Comparison of ENCODE assay signal across 15 mouse cellular contexts in the genomic region with DNA sequence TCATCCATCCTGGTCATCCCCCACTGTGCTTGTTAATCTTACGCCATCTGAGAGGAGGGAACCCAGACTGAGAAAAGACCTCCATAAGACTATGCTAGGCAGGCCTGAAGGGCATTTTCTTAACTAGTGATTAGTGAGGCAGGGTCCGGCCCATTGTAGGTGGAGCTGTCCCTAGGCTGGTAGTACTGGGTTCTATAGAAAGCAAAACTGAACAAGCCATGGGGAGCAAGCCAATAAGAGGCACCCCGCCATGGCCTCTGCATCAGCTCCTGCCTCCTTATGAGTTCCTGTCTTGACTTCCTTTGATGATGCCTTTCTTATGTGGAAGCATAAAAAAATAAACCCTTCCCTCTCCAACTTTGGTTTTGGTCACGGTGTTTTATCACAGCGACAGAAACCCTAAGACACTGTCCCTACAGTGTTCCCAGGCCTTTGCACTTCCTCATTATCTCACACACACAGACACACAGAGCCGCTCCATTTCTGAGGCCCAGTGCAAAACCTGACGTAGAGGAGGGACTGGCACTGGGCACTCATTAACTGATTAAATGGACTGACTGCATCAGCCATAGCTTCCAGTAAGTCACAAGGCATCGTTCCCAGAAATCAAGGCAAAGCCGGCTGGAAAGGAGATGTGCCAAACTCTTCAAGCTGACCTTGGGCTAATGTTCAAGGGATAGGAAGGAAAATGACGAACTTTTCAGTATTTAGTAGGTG. TPM values are rescaled to one million over a fixed set of nuclear protein-coding genes. Genes with fewer than 3 reads are reported as not detected.
DNase-seq lines count a peak whose midpoint lies in the region; ATAC-seq and TF ChIP-seq lines count a peak whose summit lies in the region.
"Had no signal": no experiment of that assay in that cellular context is flagged by ENCODE, and none has a peak within 500 bp of the region (broad histone marks: within the 10 kb centered on the region; RNA-seq: fewer than 3 reads in every experiment).

No protein-coding gene starts in this region.

- no peak overlapping the region for H3K4me3 ChIP-seq in hindbrain, postnatal 0 days (ENCODE audit: low read length)
- no peak overlapping the region for H3K4me3 ChIP-seq in hindbrain, embryonic 16.5 days (ENCODE audit: low read length)
- H3K4me3 ChIP-seq in intestine, embryonic 15.5 days (replicated peaks) = no peak overlapping the region
- H3K4me3 ChIP-seq in liver, postnatal 0 days (ENCODE audit: low read depth, low read length) = no peak overlapping the region
- H3K4me3 ChIP-seq: limb, embryonic 15.5 days; neural tube, embryonic 15.5 days had no signal

- TF ChIP-seq EP300 in liver, postnatal 0 days (IDR thresholded peaks at IDR 0.05; ENCODE audit: low read depth) = peak; percentile 79

- ATAC-seq in hindbrain, postnatal 0 days = 0 out of 2 replicates have a peak, but pooled peaks have one; percentile 45
- ATAC-seq in hindbrain, embryonic 16.5 days = no peak
- peak; percentile 57; the same call in 1 of the 2 replicates for ATAC-seq in intestine, embryonic 15.5 days
- ATAC-seq in liver, postnatal 0 days = peak; percentile 78
- ATAC-seq in CD4-positive, CD25-positive, alpha-beta regulatory T cell, adult 4 months = no peak

- H3K27ac ChIP-seq in hindbrain, postnatal 0 days = no peak overlapping the region
- no peak overlapping the region for H3K27ac ChIP-seq in hindbrain, embryonic 16.5 days (ENCODE audit: low read depth, low read length)
- no peak overlapping the region for H3K27ac ChIP-seq in intestine, embryonic 15.5 days
- 0 out of 2 replicates have a peak overlapping the region, but pooled peaks have one; percentile 8 for H3K27ac ChIP-seq in liver, postnatal 0 days (ENCODE audit: low read depth)
- H3K27ac ChIP-seq: limb, embryonic 15.5 days; neural tube, embryonic 15.5 days had no signal

- H3K9ac ChIP-seq in hindbrain, postnatal 0 days (replicated peaks; ENCODE audit: low read length) = no peak overlapping the region
- no peak overlapping the region for H3K9ac ChIP-seq in hindbrain, embryonic 16.5 days (ENCODE audit: low read depth, low read length)
- no peak overlapping the region for H3K9ac ChIP-seq in intestine, embryonic 15.5 days
- H3K9ac ChIP-seq in liver, postnatal 0 days (replicated peaks) = no peak overlapping the region
- H3K9ac ChIP-seq: limb, embryonic 15.5 days; neural tube, embryonic 15.5 days had no signal

- peak; percentile 42 for DNase-seq in hindbrain, postnatal 0 days (ENCODE audit: low spot score)
- DNase-seq in c-Kit-negative CD71-positive TER-119-positive erythroid progenitor cells, embryonic 14.5 days (ENCODE audit: low read depth, low spot score) = peak; percentile 33
- DNase-seq in liver, postnatal 0 days = no peak
- no peak for DNase-seq in spleen, postnatal 14 days (ENCODE audit: low spot score in 2 of 2)
- DNase-seq in frontal cortex, postnatal 10 days (ENCODE audit: low spot score in 2 of 2) = no peak
- DNase-seq: layer of hippocampus, postnatal 36 days; midbrain, embryonic 14.5 days; thymus, postnatal 14 days had no signal

- no peaks in the 10 kb centered on the region for H3K36me3 ChIP-seq in hindbrain, postnatal 0 days (ENCODE audit: insufficient read depth, low read length)
- H3K36me3 ChIP-seq in hindbrain, embryonic 16.5 days (ENCODE audit: control insufficient read depth, insufficient read depth, low read length) = no peaks in the 10 kb centered on the region
- H3K36me3 ChIP-seq in intestine, embryonic 15.5 days = no peaks in the 10 kb centered on the region
- 0 out of 2 replicates have a peak, but pooled peaks cover 3% of the 10 kb centered on the region for H3K36me3 ChIP-seq in liver, postnatal 0 days (replicated peaks; ENCODE audit: insufficient read depth, low read length)
- H3K36me3 ChIP-seq: neural tube, embryonic 15.5 days had no signal

- peaks cover 3% of the 10 kb centered on the region; the same call in 1 of the 2 replicates for H3K4me1 ChIP-seq in hindbrain, postnatal 0 days (ENCODE audit: insufficient read depth, low read length)
- peaks cover 7% of the 10 kb centered on the region for H3K4me1 ChIP-seq in hindbrain, embryonic 16.5 days (ENCODE audit: control insufficient read depth, insufficient read depth, low read depth, low read length)
- peaks cover 4% of the 10 kb centered on the region; the same call in 1 of the 2 replicates for H3K4me1 ChIP-seq in intestine, embryonic 15.5 days (replicated peaks)
- H3K4me1 ChIP-seq in liver, postnatal 0 days (ENCODE audit: insufficient read depth) = peaks cover 37% of the 10 kb centered on the region

- WGBS in hindbrain, postnatal 0 days = 73% methylated on average over 10 of the region's 10 CpGs
- WGBS in hindbrain, embryonic 16.5 days = 81% methylated on average over 10 of the region's 10 CpGs
- 83% methylated on average over 10 of the region's 10 CpGs for WGBS in intestine, embryonic 15.5 days
- 50% methylated on average over 10 of the region's 10 CpGs for WGBS in liver, postnatal 0 days (ENCODE audit: insufficient replicate concordance)

- no peak for TF ChIP-seq CTCF in hindbrain, postnatal 0 days (IDR thresholded peaks at IDR 0.05; ENCODE audit: low read depth)
- TF ChIP-seq CTCF in liver, postnatal 0 days (IDR thresholded peaks at IDR 0.05; ENCODE audit: low read depth) = no peak

- H3K9me3 ChIP-seq in hindbrain, postnatal 0 days (ENCODE audit: low read length) = no peaks in the 10 kb centered on the region
- H3K9me3 ChIP-seq in hindbrain, embryonic 16.5 days (ENCODE audit: control insufficient read depth, low read length) = no peaks in the 10 kb centered on the region
- no peaks in the 10 kb centered on the region for H3K9me3 ChIP-seq in intestine, embryonic 15.5 days
- H3K9me3 ChIP-seq in liver, postnatal 0 days (ENCODE audit: low read length) = no peaks in the 10 kb centered on the region
- H3K9me3 ChIP-seq: limb, embryonic 15.5 days; neural tube, embryonic 15.5 days had no signal

- no peak overlapping the region for H3K4me2 ChIP-seq in hindbrain, postnatal 0 days (ENCODE audit: low read depth, low read length)
- H3K4me2 ChIP-seq in hindbrain, embryonic 16.5 days (ENCODE audit: low read length) = no peak overlapping the region
- no peak overlapping the region for H3K4me2 ChIP-seq in intestine, embryonic 15.5 days (replicated peaks)
- H3K4me2 ChIP-seq in liver, postnatal 0 days (ENCODE audit: low read depth, low read length) = 0 out of 2 replicates have a peak overlapping the region, but pooled peaks have one; percentile 20
- H3K4me2 ChIP-seq: limb, embryonic 15.5 days; neural tube, embryonic 15.5 days had no signal

- no peaks in the 10 kb centered on the region for H3K27me3 ChIP-seq in hindbrain, postnatal 0 days (ENCODE audit: insufficient read depth, low read length)
- no peaks in the 10 kb centered on the region for H3K27me3 ChIP-seq in hindbrain, embryonic 16.5 days (replicated peaks; ENCODE audit: control insufficient read depth, insufficient read depth, low read length)
- H3K27me3 ChIP-seq in intestine, embryonic 15.5 days (replicated peaks) = no peaks in the 10 kb centered on the region
- no peaks in the 10 kb centered on the region for H3K27me3 ChIP-seq in liver, postnatal 0 days (ENCODE audit: insufficient read depth, low read length)
- H3K27me3 ChIP-seq: limb, embryonic 15.5 days; neural tube, embryonic 15.5 days had no signal

RNA-seq across cellular contexts. Expression of gene Mapkapk2, which starts 29.5 kb away (rescaled TPM):
- total RNA-seq in hindbrain, postnatal 0 days (2014; rRNA removed) = 71.1 and 74.2 TPM in 2 replicates
- 19.7 and 21.2 TPM in 2 replicates for polyA plus RNA-seq in hindbrain, postnatal 0 days (2015; fragmentation: Nextera tagmentation; extraction: Ambion mirVana)
- 9.1 and 15.7 TPM in 2 replicates for polyA plus RNA-seq in hindbrain, embryonic 16.5 days (2015; fragmentation: Nextera tagmentation; extraction: Ambion mirVana)
- 42.6 and 44.5 TPM in 2 replicates for polyA plus RNA-seq in intestine, embryonic 15.5 days (2015; fragmentation: Nextera tagmentation; extraction: Ambion mirVana)
- polyA plus RNA-seq in liver, postnatal 0 days (2015; fragmentation: Nextera tagmentation; extraction: Ambion mirVana) = 18.3 and 19.6 TPM in 2 replicates
- polyA plus RNA-seq in CD4-positive, CD25-positive, alpha-beta regulatory T cell, adult 4 months (2017; shearing (Covaris generic)) = 10 to 100 TPM in 1 of 2 experiments, 1 to 10 TPM in 1; 5.6 to 10.9 TPM

RNA-seq across cellular contexts. Expression of gene Il10, which starts 48.5 kb away (rescaled TPM):
- total RNA-seq in hindbrain, postnatal 0 days (2014; rRNA removed) = not detected in 2 replicates
- not detected in 2 replicates for polyA plus RNA-seq in hindbrain, postnatal 0 days (2015; fragmentation: Nextera tagmentation; extraction: Ambion mirVana)
- polyA plus RNA-seq in hindbrain, embryonic 16.5 days (2015; fragmentation: Nextera tagmentation; extraction: Ambion mirVana) = 0.16 TPM in 1 of 2 replicates, not detected in the other
- not detected in 2 replicates for polyA plus RNA-seq in intestine, embryonic 15.5 days (2015; fragmentation: Nextera tagmentation; extraction: Ambion mirVana)
- polyA plus RNA-seq in liver, postnatal 0 days (2015; fragmentation: Nextera tagmentation; extraction: Ambion mirVana) = 0.19 TPM in 1 of 2 replicates, not detected in the other
- 10 to 100 TPM in 1 of 2 experiments, 1 to 10 TPM in 1; 5.9 to 13.6 TPM for polyA plus RNA-seq in CD4-positive, CD25-positive, alpha-beta regulatory T cell, adult 4 months (2017; shearing (Covaris generic))
- total RNA-seq: layer of hippocampus, postnatal 36 days had no signal
- polyA plus RNA-seq: forebrain, embryonic 11.5 days; gonadal fat pad, adult 2 months; limb, embryonic 15.5 days; midbrain, embryonic 14.5 days; neural tube, embryonic 15.5 days had no signal

Comparison
In these comparisons a context has a peak if more than half of its experiments do, and no peak if none do; other contexts are left out.
1. ATAC-seq: peak in hindbrain, postnatal 0 days (single experiment), intestine, embryonic 15.5 days (single experiment) and liver, postnatal 0 days (single experiment); none in hindbrain, embryonic 16.5 days (single experiment) and CD4-positive, CD25-positive, alpha-beta regulatory T cell, adult 4 months (single experiment).
2. DNase-seq: peak in hindbrain, postnatal 0 days (single experiment) and c-Kit-negative CD71-positive TER-119-positive erythroid progenitor cells, embryonic 14.5 days (single experiment); none in liver, postnatal 0 days (single experiment), spleen, postnatal 14 days (0 of 2) and frontal cortex, postnatal 10 days (0 of 2).